Mouse (Mus musculus): Measurements from ENCODE around the gene Mynn. TPM values are rescaled to one million over a fixed set of nuclear protein-coding genes. Genes with fewer than 3 reads are reported as not detected.
"Not testable (repeated sequence)": the region's sequence is repeated elsewhere in the genome, so short reads cannot be mapped to it uniquely, and the experiment has no call there.

The Mynn gene
- total RNA-seq (2015): 22.7 and 27.1 TPM in 2 replicates
- total RNA-seq (2017): 26.3 and 26.5 TPM in 2 replicates

DNA sequence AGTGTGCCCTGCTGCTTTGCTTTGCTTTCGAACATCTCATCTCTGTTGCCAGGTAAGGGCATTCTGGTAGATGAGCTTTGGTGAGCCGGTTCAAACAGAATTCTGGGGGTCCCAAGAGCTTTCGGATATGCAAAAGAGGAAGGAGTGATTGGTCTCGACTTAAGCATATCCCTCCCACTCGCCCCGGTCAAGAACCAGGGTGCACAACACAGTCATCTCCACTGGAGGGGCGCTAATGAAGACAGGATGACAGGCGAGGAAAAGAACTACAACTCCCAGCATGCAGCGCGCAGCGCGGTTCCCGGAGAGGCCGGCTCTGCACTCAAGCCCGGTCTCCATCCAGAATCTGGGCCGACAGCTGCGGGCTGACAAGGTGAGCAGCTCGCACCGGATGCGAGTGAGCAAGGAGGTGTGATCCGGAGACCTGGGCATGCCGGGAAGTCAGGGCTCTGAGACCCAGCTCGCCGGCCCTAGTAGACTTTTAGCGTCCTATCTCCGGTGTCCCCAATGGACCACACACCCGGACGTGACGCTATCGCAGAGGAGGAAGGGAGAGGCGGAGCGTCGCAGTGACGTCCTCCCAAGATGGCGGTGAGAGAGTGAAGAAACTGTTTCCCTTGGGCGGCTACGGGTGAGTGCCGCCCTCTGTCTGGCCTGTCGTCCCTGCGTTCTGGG, at the start of gene Mynn:
Gene Mynn (plus strand): TSS at position 1 of the 675 bp plus-strand sequence.
- peak; percentile 79 for ATAC-seq (replicated peaks; ENCODE audit: poor library complexity)

GRCm38 (mm10) chr3:30553741-30554140, 48.1 kb upstream of the Mynn start:
- ATAC-seq (replicated peaks; ENCODE audit: poor library complexity): no peak

- no peak for ATAC-seq (replicated peaks; ENCODE audit: poor library complexity)
Observed at GRCm38 (mm10) chr3:30560677-30561314, 41.1 kb upstream of the Mynn start.

DNA sequence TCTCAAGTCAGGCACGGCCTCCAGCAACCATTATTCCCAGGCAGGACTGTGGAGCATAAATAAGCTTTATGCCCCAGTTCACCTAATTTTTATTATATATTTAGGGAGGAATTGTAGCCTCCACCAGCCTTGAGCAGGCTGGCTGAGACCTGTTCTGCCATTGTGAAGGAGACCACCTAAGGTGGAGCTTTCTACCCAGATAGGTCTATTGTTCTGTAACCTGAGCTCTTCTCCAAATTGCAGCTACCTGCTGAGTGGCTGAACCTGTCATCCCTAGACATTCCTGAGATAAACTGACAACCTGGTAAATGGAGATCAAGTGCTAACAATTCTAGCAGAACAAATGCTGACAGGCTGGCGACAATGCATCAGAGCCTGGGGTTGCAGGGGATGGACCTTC, 35.5 kb upstream of the Mynn start:
- ATAC-seq (replicated peaks; ENCODE audit: poor library complexity): not testable (repeated sequence)

- no peak for ATAC-seq (replicated peaks; ENCODE audit: poor library complexity)
Observed at GRCm38 (mm10) chr3:30573549-30573948, 28.3 kb upstream of the Mynn start.

- ATAC-seq (replicated peaks; ENCODE audit: poor library complexity): no peak
Observed at GRCm38 (mm10) chr3:30588865-30589264, 13.0 kb upstream of the Mynn start.

GRCm38 (mm10) chr3:30592418-30592853, 9.4 kb upstream of the Mynn start:
- ATAC-seq (replicated peaks; ENCODE audit: poor library complexity): peak; percentile 76

- ATAC-seq (replicated peaks; ENCODE audit: poor library complexity): peak; percentile 77
Observed at GRCm38 (mm10) chr3:30593719-30594485, 8.0 kb upstream of the Mynn start.

DNA sequence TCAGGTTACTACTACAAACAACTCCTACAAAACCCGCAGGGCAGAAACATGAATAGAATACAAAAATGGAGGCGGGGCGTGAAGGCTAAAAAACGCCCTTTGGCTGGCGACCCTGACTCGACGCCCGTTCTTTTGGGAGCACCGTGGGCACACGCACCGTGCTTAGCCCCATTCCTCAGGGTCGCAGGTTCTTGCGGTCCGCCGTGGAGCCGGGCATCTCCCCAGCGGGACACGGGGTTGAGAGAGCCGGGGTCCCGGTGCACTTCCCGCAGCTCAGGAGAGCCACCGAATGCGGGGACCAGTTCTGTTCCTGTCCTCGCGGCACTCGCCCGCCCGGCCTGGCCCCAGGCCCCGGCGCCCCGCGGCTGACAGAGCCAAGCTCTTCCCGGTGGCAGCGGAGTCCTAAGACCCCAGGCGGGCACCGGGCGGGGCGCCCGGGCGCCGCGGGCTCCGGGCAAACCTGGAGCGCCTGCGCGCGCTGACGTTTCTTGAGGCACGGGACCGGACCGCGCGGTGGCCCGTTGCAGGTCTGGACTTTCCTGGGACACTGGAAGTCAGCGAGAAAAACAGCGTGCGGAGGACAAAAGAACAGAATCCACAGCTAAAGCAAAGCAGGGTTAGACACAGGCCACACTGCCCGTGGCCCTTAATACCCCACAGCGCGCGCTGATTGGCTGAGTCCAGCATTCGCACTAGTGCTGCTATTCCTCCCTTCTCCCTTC, 6.6 kb upstream of the Mynn start:
- peak; percentile 21; the same call in 1 of the 2 replicates for ATAC-seq (replicated peaks; ENCODE audit: poor library complexity)

GRCm38 (mm10) chr3:30597271-30597670, 4.6 kb upstream of the Mynn start:
- ATAC-seq (replicated peaks; ENCODE audit: poor library complexity): no peak

DNA sequence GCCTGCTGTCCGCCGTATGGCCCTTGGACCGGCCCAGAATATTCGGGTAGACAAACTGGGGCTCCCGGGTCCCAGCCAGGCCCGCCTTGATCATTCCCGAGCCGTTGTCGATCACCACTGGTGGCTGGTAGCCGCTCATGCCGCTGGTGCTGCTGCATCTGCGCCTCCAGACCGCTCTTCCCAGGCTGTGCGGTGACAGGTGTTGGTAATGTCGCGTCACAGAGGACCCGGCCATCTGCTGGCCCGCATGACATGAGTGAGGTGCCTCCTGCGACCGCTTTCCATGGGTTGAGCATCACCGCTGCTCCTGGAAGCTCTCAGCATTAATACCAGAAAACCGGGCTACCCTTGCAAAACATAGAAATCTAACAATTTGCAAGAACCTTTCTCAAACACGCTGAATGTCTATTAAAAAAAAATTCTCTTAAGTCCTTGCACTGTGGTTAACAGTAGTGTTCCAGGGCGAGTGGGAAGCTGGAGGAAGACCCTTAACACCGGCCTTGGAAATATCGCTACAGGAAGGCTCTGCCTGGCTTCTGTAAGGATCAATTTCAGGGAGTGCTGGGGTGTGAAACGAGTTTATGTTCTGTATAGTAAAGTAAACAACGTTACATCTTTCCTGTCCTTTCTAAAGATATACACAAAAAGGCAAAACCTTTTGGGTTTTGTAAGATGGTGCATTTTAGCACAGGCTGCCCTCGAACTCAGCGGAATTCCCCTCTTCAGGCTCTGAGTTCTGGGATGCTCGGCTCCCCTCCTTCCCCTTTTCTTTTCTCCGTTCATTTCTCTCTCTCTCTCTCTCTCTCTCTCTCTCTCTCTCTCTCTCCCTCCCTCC, 1.9 kb upstream of the Mynn start, which contains the start of gene Actrt3:
Gene Actrt3 (minus strand): TSS at position 229 of the 835 bp plus-strand sequence.
- ATAC-seq (replicated peaks; ENCODE audit: poor library complexity): no peak

DNA sequence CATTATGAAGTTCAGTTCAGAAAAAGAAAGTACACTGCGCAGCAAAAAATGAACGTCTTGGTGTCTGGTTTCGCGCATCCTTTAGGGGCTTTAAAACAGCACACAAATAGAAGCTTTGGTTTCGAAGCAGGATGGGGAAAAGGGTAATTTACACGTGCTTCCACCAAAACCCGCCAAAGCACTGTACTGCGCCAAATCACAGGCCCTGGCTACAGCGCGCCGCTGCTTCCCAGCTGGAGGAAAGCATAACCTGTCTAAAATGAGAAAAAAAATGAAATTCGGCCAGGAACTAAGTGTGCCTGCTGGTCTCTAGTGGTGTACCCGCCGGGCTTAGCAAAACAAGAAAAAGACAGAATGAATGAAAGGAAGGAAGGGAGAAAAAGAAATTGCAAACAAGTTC, 1.1 kb upstream of the Mynn start:
- ATAC-seq (replicated peaks; ENCODE audit: poor library complexity): no peak

DNA sequence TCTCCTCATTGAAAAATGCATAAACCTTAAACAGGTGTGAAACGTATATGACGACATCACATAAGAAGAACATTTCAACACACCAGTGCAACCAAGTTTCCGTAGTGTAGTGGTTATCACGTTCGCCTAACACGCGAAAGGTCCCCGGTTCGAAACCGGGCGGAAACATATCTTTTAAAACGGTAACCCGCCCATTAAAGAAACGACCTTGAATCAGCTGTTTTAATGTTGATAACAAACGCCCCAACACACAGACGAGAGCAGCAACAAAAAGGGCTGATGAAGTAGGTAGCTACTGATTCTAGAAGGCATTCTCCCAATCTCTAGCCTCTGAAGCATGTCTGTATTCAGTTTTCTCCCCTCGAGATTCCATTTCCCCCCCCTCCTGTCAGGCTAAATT, 690 bp upstream of the Mynn start:
- peak; percentile 30 for ATAC-seq (replicated peaks; ENCODE audit: poor library complexity)

- no peak for ATAC-seq (replicated peaks; ENCODE audit: poor library complexity)
Observed at GRCm38 (mm10) chr3:30601610-30602064, 228 bp upstream of the Mynn start.

- ATAC-seq (replicated peaks; ENCODE audit: poor library complexity): peak; percentile 59
Observed at GRCm38 (mm10) chr3:30602740-30603098, 854 bp downstream of the Mynn start.

- no peak for ATAC-seq (replicated peaks; ENCODE audit: poor library complexity)
Observed at GRCm38 (mm10) chr3:30603256-30603655, 1.4 kb downstream of the Mynn start.

GRCm38 (mm10) chr3:30608999-30609398, 7.1 kb downstream of the Mynn start:
- no peak for ATAC-seq (replicated peaks; ENCODE audit: poor library complexity)

DNA sequence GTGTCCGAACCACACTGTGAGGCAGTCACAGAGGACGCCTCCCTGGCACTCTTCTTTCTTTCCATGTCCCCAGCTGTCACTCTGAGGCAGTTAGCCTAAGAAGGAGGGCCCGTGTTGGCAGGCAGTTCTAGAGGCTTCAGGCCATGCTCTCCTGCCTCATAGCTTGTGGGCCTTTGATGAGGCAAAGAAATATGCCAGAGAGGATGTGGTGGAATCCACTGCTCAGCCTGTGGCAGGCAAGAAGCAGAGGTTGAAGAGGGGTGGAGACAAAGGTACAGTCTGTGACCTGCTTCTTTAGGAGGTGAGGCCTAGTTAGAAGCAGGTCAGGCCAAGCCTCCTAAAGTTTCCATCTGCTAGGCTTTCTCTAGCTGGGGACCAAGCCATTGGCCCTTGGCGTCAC, 9.1 kb downstream of the Mynn start:
- no peak for ATAC-seq (replicated peaks; ENCODE audit: poor library complexity)

DNA sequence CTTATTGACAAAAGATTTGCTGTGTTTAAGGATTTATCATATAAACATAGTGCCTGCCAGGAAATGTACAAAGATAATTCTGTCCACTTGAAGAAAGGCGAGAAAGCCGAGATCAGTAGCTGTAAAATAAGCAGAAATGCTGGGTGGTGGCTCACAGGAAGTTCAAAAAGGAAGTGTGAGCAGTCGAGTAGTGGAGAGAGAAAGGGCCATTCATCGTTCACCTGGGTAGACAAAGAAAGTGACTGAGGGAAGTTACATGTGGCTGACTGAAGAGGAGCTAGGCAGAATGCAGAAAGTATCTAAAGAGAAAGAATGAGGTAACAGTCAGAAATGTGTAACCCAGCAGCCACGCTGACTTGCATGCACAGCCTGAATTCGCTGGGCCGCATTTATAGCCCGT, 18.3 kb downstream of the Mynn start:
- peak; percentile 65 for ATAC-seq (replicated peaks; ENCODE audit: poor library complexity)

- peak; percentile 57 for ATAC-seq (replicated peaks; ENCODE audit: poor library complexity)
Observed at GRCm38 (mm10) chr3:30633681-30634080, 31.8 kb downstream of the Mynn start.

Measured in megakaryocyte progenitor cell, adult 5-6 weeks (primary cell).